Mouse (Mus musculus) B cell, adult 2 months (primary cell): ENCODE data around the gene Hddc3.
"Not testable (repeated sequence)": the region's sequence is repeated elsewhere in the genome, so short reads cannot be mapped to it uniquely, and the experiment has no call there.

Experiments
- DNase-seq, 2 experiments: peaks; one replicate each; pipeline ENCODE4 v3.0.0; 2022

The Hddc3 gene

DNA sequence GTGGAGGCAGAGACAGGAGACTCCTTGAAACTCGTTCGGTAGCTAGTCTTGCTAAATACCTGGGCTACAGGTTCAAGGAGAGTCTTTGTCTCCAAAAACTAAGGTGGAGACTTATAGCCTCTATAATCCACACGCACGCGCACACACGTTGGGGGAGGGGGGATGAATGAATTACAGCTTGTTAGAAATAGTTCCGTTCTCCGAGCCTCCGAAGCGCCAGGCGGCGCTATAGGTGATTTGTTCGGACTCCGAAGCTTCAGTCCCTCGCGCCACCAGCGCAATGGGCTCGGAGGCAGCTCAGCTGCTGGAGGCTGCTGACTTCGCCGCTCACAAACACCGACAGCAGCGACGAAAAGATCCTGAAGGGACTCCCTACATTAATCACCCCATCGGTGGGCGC is at the start of gene Hddc3:
Gene Hddc3 (plus strand): TSS at position 247 of the 400 bp plus-strand sequence.
- peak; percentile 98 for DNase-seq

DNA sequence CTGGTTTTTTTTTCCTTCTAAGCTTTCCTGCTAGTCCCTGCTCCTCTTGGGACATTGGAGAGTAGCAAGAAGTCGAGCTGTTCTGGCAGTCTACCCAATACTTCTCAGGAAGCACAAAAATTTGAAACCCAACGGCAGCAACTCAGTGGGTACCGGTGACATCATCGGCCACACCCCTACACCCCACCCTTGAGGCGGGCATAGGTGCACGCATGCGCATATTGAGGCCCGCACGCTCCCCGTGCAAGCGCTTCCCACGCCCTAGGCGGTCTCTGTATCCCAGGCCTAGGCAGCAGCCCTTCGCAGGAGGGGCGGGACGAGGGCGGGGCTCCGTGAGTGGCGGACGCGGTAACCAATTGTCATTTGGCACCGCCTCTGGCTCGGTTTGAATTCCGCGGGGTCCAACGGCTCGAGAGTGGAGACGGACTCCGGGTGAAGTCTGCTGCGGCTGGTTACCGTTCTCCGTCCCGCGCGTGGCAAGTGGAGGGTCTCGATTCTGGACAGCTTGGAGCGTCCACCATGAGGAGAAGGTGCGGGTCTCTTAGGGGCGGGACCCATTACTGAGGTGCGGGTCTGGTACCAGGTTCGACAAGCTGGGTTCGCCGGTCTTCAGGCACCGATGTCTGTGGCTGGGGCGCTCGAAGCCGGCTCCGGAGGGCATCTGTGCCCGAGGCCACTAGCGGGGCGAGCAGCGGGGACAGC is 48.7 kb upstream of the Hddc3 start, which contains the start of gene Prc1:
Gene Prc1 (plus strand): TSS at position 389 of the 702 bp plus-strand sequence.
- DNase-seq: peak; percentile 98 to 99

DNA sequence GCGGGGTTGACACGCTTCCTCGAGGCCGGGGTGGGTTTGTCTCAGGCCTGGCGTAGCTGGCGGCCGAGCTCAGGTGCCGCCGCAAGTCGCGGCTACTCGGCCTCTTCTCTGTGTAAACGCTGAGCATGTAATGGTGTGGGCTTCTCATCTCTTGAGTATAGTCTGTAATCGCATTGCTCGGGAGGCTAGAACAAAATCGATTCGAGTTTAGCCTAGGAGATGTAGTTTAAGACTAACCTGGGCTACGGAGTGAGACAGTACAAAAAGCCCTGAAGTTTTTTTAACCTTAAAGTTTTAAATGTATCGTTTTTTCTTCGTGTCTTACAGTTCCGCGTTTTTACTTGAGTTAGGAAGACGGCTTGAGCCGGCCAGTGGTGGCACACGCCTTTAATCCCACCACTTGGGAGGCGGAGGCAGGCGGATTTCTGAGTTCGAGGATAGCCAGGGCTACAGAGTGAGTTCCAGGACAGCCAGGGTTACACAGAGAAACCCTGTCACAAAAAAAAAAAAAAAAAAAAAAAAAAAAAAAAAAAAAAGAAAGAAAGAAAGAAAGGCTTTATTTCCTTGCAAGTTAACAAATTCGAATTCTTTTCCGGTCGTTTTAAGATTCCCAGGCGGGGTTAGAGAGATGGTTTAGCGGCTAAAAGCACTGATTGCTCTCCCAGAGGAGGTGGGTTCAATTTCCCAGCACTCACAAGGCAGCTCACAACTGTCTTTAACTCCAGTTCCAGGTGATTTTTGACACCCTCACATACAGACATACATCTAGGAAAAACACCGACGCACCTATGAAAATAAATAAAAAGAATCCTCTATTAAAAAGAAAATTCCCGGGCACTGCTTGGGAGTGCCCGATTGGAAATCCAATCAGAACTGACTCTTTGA is 47.9 kb upstream of the Hddc3 start:
- DNase-seq: peak; percentile 10 to 14

DNA sequence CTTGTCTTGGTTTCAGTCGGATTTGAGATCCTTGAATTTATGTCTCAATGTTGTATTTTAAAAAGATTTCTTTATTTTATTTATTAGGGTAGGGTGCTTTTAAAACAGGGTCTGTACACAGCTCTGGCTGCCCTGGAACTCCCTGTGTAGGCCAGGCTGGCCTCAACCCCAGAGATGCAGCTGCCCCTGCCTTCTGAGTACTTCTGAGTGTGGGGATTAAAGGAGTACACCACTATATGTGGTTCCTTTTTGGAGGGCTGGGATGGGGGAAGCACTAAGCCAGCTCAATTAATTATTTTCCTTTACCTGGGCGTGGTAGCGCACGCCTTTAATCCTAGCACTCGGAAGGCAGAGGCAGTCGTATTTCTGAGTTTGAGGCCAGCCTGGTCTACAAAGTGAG is 46.4 kb upstream of the Hddc3 start:
- no peak for DNase-seq

DNA sequence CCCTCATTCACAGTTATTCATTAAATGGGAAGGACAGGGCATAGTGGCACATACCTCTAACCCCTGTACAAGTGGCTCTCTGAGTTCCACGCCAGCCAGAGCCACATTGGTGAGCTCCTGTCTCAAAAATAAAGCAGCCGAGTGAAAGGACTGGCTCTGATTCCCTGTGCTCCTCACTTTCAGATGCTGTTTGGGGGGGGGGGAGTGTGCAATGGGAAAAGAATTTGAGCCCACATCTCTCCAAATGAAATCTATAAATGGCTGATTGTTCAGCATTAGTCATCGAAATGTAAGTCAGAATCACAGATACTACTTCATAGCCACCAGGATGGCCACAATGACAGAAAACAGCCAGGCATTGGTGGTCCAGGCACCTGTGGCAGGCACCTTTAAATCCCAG is 45.9 kb upstream of the Hddc3 start:
- DNase-seq: no peak

DNA sequence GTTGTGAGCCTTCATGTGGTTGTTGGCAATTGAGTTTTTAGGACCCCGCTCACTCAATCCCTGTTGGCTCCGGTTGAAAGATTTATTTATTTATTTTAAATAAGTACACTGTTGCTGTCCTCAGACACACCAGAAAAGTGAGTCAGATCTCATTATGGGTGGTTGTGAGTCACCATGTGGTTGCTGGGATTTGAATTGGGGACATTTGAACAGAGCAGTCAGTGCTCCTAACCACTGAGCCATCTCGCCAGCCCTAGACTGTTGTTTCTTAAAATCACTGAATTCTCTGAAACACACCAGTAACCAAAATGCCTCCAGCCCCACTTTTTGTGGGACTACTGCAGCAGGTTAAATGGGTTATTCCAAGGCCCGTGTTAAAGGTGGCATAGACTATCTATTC is 44.1 kb upstream of the Hddc3 start:
- DNase-seq: no peak

DNA sequence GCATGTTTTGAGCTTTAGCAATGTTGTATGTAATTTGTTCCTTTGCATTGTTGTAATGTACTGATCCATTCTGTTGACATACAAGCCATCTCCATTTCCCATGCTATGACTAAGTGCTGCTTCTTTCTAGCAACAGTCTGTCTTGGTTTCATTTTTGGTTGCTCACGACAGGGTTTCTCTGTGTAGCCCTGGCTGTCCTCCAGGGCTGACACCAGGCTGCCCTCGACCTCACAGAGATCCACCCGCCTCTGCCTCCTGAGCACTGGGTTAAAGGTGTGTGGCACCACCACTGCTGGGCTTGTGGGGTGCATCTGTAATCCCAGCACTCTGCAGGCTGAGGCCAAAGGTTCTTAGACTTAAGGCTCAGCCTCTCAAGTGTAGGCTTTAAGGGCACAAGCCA is 43.3 kb upstream of the Hddc3 start:
- DNase-seq: no peak

DNA sequence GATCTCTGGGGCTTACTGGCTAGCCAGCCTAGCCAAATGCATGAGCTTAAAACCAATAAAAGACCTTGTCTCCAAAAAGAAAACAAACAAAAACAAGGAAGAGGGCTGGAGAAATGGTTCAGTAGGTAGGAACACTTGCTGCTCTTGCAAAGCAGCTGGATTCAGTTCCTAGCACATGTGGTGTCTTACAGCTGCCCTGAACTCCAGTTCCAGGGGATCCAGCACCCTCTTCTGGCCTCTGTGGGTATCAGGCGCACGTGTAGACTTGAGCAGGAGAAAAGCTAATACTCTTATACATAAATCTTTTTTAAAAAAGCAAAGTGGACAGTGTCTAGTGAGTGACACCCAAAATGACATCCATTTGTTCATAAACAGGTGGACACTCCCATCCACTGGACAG is 41.4 kb upstream of the Hddc3 start:
- no peak for DNase-seq

DNA sequence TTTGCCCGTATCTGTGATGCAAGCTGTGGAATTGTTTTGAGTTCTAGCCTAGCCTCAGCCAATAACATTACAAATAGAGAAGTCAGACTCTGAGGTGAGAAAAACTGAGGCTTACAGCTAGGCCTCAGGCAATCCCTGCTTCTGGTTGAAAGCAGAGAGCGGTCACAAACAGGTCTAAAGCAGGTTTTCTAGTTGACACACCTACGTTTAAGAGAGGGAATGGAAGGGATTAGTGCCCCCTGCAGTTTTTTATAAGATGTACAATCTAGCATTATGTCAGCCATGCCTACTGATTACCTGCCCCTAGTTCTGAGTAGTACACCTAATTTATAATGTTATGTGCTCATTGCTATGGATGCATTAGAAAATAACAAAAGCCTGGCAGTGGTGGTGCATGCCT is 35.1 kb upstream of the Hddc3 start:
- no peak for DNase-seq

DNA sequence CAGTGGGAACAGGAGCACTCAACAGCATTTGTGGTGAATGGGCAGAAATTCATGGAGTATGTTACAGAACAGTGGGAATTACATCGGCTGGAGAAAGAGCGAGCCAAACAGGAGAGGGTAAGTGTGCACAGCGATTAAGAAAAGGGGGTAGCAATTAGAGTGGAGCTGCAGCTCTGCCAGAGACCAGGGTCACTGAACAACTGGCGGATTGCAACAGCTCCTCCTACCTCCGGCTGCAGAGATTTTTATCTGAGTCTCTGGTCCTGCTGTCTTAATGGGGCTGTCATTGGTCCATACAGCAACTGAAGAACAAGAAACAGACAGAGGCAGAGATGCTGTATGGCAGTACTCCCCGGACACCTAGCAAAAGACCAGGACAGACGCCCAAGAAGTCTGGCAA is 32.1 kb upstream of the Hddc3 start:
- DNase-seq: no peak

DNA sequence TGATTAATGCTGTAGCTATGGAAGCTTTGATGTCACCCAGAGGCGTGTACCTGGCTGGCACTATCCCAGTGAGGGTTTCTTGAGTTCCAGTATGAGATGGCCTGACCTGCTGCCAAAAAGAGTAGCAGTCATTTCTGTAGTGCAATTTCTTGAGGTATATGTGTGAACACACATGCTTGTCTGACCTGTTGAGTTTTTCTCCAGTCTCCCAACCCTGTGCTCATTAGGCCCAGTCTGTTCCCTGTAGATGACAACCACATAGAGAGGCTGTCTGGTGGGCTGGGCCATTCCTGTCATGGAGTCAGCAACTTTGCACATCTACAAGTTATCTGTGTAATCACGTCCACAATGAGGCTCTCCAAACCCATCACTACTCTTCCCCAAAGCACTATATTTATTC is 27.2 kb upstream of the Hddc3 start:
- DNase-seq: no peak

DNA sequence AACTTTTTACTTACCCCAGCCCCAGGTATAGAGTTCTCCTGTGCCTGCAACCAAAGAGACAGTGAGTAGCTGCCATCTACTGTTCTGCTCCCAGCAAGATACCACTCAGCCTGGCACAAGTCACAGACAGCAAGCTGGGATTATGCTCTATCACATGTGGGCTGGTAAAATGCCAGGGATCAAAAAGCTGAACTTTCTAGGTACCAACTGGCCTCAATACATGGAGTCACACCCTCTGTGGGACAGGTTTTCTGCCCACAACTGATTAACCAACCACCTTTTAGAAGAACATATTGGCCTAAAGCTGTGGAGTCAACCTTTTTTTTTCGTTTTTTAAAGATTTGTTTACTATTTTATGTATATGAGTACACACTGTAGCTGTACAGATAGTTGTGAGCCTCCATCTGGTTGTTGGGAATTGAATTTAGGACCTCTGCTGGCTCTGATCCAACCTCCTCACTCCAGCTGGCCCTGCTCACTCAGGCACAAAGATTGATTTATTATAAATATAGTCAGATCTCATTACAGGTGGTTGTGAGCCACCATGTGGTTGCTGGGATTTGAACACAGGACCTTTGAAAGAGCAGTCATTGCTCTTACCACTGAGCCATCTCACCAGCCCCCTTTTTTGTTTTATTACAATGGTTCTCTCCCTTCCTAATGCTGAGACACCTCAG is 25.3 kb upstream of the Hddc3 start:
- no peak for DNase-seq

DNA sequence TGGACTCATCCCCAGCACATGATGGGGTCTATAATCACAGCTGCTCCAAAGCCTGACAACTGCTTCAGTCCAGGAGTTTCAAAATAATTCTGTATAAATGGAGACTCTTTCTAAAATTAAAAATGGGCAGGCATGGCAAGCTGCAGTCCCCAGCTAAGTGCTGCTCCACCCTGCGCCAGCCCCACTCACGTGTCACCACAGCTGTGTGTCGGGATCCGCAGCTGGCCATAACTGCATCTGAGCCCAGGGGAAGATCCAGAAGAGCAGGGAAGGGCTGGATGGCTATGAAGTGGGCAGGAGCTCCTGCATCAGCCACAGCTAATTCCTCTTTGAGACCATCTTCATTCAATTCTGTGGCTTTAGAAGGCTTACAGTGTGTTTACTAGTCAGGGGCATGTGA is 24.2 kb upstream of the Hddc3 start:
- no peak for DNase-seq

DNA sequence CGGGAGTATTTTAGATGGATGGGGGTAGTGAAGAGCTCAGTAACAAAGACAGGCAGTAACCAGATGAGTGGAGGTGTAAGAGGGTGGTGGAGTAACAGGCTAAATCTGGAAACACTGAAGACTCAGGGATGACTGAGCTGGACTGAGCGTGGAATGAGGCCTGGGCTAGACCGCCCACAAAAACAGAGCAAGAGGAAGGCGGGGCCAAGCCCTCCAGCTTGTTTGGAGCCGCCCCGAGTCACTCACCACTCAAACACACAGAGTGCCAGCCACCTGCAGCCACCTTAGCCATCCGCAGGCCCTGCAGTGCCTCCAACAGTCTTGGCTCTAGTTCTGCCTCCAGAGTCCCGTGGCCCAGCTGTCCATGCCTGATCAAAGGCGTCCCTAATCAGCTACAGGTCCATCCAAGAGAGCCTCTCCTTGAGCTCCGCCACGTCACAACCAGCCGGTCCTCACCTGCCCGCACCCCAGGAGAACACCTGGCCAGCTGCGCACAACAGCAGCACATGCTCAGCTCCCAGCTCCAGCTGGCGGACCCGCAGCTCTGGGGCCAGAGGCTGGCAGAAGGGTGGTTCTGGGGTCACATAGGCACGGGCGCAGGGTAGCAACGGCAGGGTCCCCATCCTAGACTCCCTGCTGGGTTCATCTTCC is 22.9 kb upstream of the Hddc3 start:
- DNase-seq: no peak

DNA sequence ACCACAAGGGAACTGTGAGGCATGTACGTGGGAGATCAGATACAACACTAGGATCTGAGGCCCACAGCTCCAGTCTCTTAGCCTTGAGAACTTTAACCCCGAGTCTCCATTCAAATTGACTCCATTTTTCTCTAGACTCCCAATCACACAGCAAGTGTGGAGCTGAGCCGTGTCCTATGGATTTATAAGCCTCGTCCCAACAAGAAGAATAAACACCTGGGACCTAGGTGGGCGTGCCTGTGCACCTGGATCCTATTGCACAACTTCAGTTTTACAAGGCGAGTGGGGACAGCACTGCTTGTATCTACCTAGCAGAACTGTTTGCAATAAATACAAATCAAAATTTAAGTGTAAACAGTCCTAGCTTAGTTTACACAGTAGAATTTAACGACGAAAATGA is 19.6 kb upstream of the Hddc3 start:
- no peak for DNase-seq

DNA sequence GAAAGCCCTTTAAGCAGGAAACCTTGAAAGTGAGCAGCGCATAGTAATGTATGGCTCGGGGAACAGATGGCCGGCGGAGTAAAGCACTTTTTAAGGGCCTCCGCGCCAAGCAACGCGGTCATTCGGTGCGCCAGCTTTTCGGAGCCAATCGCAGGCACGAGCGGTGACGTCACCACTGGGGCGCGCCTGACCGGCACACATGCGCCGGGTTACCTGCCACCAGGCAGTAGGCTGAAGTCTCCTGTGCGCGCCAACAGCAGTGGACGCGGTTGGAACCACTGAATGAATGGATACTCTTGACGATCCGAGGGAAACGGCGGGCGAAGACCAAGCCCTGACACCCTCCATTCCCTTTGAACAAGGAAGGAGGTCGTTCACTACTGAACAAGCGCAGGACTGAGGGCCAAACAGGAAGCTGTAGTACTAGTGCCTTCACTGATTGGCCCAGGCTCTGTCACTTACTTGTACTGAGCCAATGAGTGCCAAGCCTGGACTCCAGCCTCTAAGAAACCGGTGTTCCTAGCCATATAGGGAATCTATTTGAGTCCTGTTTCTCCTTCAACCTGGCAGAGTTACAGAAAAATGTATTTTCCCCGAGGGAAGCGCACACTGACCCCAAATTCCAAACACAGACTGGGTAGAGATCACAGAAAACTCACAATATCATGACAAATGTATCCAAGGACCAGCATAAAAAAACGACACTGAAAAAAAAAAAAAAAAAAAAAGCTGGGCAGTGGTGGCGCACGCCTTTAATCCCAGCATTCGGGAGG is 18.7 kb upstream of the Hddc3 start, which contains the start of gene Rccd1:
Gene Rccd1 (minus strand): TSS at position 412 of the 773 bp plus-strand sequence.
- DNase-seq: peak; percentile 96

DNA sequence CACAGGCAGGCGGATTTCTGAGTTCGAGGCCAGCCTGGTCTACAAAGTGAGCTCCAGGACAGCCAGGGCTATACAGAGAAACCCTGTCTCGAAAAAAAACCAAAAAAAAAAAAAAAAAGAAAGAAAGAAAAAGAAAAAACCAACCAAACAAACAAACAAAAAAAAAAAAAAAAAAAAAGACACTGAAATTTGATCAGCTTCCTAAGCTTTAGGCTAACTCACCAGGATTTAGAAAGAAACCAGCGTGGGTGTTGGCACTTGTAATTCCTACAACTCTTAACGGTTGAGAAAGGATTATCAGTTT is 18.1 kb upstream of the Hddc3 start:
- DNase-seq: not testable (repeated sequence)

DNA sequence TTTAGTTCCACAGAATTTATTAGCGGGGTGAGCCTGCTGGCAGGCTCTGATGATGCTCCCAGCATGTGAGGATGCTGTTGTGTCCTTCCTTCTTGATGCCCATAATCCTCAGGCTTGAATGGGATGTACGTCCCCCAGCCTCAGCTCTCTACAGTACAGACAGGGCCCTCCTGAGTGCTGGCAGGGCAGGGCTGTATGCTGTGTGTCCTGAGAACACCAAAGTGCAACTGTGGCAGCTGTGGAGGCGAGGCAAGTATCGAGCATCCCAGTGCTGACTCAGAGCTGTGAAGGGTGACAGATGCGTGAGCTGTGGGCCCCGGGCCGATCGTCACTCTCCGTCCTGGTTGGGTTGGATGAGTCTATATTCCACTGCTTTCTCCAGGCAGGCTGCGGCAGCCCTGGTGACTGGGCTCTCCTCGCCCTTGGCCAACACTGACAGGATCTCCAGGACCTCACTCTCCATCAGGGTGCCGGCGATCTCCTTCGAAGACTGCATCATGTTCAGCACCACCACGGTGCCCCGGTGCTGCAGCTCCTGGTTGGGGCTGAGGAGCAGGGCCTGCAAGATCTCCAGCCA is 17.5 kb upstream of the Hddc3 start:
- no peak for DNase-seq

DNA sequence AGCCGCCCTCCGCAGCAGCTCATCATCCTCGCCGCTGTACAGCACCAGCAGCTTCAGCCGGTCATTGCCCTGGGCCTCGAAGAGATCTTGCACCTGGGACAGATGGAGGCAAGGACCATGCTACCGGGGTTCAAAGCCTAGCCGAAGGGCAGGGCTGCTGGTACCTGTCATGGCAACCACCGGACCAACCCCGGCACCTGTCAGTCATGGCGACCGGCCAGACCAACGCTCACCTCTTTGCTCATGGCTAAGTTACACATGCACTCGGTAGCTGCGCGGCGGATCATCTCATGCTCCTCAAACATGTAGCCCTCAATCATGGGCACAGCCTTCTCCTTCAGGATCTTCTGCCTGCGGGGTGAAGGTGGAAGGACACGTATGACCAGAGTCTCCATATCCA is 16.8 kb upstream of the Hddc3 start:
- no peak for DNase-seq

DNA sequence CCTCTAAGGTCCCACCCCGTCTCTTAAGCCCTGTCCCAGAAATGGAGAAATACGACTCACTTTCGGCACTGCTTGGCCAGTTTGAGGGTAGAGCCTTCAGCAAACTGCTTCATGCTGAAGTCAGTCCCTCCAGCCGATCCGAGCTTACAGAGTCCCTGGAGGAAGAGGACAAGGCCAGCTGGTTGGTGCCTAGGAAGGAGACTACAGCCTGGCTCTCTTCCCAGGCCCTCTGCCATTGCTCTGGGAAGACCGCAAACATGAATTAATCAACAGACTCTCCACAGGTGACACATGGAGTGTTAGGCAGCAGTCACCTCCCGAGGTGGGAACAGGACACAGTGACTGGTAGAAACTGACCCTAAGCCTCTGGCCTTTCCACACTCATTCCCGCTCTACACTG is 12.6 kb upstream of the Hddc3 start:
- no peak for DNase-seq

DNA sequence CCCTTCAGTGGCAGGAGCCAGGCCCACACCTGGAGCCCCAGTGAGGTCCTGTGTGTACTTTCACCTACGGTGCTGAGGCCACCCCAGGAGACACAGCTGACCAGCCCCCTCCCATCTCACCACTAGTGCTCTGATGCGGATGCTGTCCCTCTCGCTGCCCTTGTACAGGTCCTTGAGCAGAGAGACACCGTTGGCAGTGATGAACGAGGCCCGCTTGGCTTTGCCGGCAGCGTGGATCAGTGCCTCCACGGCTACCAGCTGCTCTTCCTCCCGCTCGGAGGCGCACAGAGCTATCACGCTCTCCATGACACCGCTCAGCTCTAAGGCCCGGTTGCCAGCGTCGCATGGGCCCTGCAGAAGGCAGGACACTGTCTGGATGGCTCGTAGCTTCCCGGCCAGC is 11.5 kb upstream of the Hddc3 start:
- DNase-seq: no peak

DNA sequence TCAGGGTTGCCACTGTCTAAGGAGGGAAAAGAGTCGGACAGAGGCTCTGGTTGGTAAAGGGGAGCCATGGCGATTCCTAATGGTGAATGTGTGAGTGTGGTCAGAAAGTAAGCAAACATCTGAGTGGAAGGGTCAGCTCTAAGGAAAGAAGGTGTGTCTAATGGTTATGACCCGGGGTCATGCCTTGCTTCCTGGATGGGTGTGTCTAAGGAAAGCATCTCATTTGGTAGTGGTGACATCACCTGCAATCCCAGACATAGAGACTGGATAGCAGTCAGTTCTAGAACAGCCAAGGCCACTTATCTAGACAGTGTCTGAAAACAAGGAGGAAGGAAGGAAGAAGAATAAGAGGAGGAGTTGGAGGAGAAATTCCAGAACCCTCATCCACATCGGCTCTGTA is 8.1 kb upstream of the Hddc3 start:
- no peak for DNase-seq
